Mouse (Mus musculus): ENCODE data around the gene Tnnt2. TPM values are rescaled to one million over a fixed set of nuclear protein-coding genes. Genes with fewer than 3 reads are reported as not detected.

Gene Tnnt2
- polyA plus RNA-seq, 1 experiment = not detected

GRCm38 (mm10) chr1:135895367-135895766 is 59.2 kb downstream of the Tnnt2 start:
- no peak for TF ChIP-seq GATA1 (IDR thresholded peaks at IDR 0.05; ENCODE audit: low read length)

GRCm38 (mm10) chr1:135899295-135899694 is 63.1 kb downstream of the Tnnt2 start:
- no peak for TF ChIP-seq GATA1 (IDR thresholded peaks at IDR 0.05; ENCODE audit: low read length)

GRCm38 (mm10) chr1:135899991-135900515 is 63.9 kb downstream of the Tnnt2 start:
- TF ChIP-seq GATA1 (IDR thresholded peaks at IDR 0.05; ENCODE audit: low read length) = no peak

Other genes with a start within 250 kb of the Tnnt2 start
- 0.01 and 0.06 TPM in 2 replicates for gene Nav1, start 229.1 kb upstream of the Tnnt2 start, polyA plus RNA-seq (2012)
- gene Csrp1, start 116.3 kb upstream of the Tnnt2 start, polyA plus RNA-seq (2012) = 0.17 and 0.29 TPM in 2 replicates
- gene Phlda3, start 70.2 kb upstream of the Tnnt2 start, polyA plus RNA-seq (2012) = 46.8 and 53.6 TPM in 2 replicates
- 0.12 TPM in 1 of 2 replicates, not detected in the other for gene Tnni1, start 56.9 kb upstream of the Tnnt2 start, polyA plus RNA-seq (2012)
- gene Lad1, start 17.8 kb upstream of the Tnnt2 start, polyA plus RNA-seq (2012) = not detected in 2 replicates
- not detected in 2 replicates for gene Pkp1, start 82.9 kb downstream of the Tnnt2 start, polyA plus RNA-seq (2012)
- gene Igfn1, start 170.0 kb downstream of the Tnnt2 start, polyA plus RNA-seq (2012) = not detected in 2 replicates
- gene Tmem9, start 171.8 kb downstream of the Tnnt2 start, polyA plus RNA-seq (2012) = 69.9 and 94.1 TPM in 2 replicates
- 0.26 and 0.44 TPM in 2 replicates for gene Ascl5, start 214.4 kb downstream of the Tnnt2 start, polyA plus RNA-seq (2012)
- not detected in 2 replicates for gene Cacna1s, start 216.4 kb downstream of the Tnnt2 start, polyA plus RNA-seq (2012)